Mouse (Mus musculus): ENCODE data around the gene Ssr3. TPM values are rescaled to one million over a fixed set of nuclear protein-coding genes. Genes with fewer than 3 reads are reported as not detected.

The Ssr3 gene
- polyA plus RNA-seq, 1 experiment from 2014 or later = 278 TPM

DNA sequence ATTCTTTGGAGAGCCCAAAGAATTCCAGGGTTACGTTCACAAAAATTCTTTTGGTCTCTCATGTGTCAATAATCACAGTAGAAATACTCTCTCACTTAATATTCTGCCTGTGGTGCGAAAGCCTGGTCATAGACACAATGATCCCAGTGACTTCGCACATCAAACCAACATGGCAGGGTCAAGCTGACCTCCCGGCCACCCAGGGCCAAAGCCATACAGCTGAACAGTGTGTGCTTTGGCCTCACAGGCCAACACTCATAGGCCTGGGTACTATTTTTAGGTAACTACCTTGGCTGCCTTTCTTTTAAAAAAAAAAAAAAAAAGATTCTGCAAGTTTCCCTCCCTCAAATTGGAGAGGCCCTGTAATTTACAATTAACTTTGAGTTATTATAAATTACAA is 11.3 kb downstream of the Ssr3 start:
- H3K9ac ChIP-seq (ENCODE audit: low read depth, low read length) = no peak overlapping the region
- no peak overlapping the region for H3K27ac ChIP-seq (ENCODE audit: low read length)
- 91% methylated on average over 4 of the region's 4 CpGs for WGBS
- H3K4me2 ChIP-seq (ENCODE audit: low read depth, low read length) = no peak overlapping the region
- H3K9me3 ChIP-seq (ENCODE audit: control insufficient read depth, low read length) = no peaks in the 10 kb centered on the region
- ATAC-seq = no peak
- peaks cover 9% of the 10 kb centered on the region for H3K36me3 ChIP-seq (ENCODE audit: control insufficient read depth, insufficient read depth, low read length)
- H3K27me3 ChIP-seq (replicated peaks; ENCODE audit: control insufficient read depth, insufficient read depth, low read length) = no peaks in the 10 kb centered on the region
- H3K4me1 ChIP-seq (ENCODE audit: control insufficient read depth, insufficient read depth, low read length) = no peaks in the 10 kb centered on the region
- H3K4me3 ChIP-seq (ENCODE audit: low read length) = no peak overlapping the region

DNA sequence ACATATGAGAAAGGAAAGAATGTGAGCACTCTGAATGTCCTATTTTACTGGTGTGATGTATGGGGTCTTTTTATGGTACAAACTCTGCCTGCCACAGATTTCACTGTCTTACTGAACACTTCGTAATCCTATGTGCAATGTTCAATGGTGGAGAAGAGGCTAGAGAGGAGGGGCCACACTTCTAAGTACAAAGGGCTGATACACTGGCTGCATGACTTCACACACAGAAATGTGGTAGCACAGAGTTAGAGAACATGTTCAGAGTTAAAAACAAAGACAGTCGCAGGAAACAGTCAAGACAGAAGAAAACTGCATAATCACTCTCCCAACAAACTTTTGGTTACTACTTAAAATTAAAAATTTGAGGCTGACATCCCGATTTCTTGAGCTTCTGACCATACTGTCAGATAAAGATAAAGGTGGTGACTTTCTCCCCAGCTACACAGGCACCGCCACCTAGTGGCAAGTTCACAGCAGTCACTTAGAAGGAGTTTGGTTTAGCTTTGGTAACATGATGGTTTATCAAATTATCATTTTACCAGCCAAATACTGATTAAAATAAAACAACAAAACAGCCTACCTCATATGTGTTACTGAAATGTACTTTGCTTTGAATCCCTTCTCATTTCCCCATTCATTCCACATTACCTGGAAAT is 12.4 kb downstream of the Ssr3 start:
- Histone ChIP-seq H3K36me3 (ENCODE audit: control insufficient read depth, insufficient read depth, low read length) (peaks cover 9% of the 10 kb centered on the region), H3K4me1 (ENCODE audit: control insufficient read depth, insufficient read depth, low read length) (no peaks in the 10 kb centered on the region), H3K9me3 (ENCODE audit: control insufficient read depth, low read length) (no peaks in the 10 kb centered on the region), H3K4me3 (ENCODE audit: low read length) (no peak overlapping the region), H3K9ac (ENCODE audit: low read depth, low read length) (no peak overlapping the region), H3K4me2 (ENCODE audit: low read depth, low read length) (no peak overlapping the region), H3K27me3 (replicated peaks; ENCODE audit: control insufficient read depth, insufficient read depth, low read length) (no peaks in the 10 kb centered on the region), H3K27ac (ENCODE audit: low read length) (no peak overlapping the region)
- ATAC-seq = no peak
- WGBS = 70% methylated on average over 4 of the region's 4 CpGs

DNA sequence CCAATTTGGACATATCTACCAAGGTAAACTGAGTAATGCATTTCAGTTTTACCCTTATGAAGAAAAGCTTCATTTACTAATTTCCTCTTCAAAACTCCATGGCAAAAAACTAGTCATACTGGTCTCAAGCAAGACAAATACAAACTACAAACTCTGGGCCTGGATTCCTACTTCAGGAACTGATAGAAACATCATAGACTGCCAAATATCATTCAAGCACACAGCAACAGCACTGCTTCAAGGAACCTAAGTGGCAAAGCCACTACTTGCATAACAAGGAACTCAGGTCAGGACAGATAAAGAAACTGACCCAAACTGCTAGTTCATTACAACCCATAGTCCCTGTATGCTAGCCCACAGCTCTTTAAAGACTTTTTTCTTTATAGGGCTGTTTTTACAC is 13.7 kb downstream of the Ssr3 start:
- H3K36me3 ChIP-seq (ENCODE audit: control insufficient read depth, insufficient read depth, low read length) = peaks cover 9% of the 10 kb centered on the region
- no peaks in the 10 kb centered on the region for H3K4me1 ChIP-seq (ENCODE audit: control insufficient read depth, insufficient read depth, low read length)
- no peak overlapping the region for H3K9ac ChIP-seq (ENCODE audit: low read depth, low read length)
- no peak overlapping the region for H3K27ac ChIP-seq (ENCODE audit: low read length)
- H3K4me2 ChIP-seq (ENCODE audit: low read depth, low read length) = no peak overlapping the region
- H3K27me3 ChIP-seq (replicated peaks; ENCODE audit: control insufficient read depth, insufficient read depth, low read length) = no peaks in the 10 kb centered on the region
- H3K4me3 ChIP-seq (ENCODE audit: low read length) = no peak overlapping the region
- no peaks in the 10 kb centered on the region for H3K9me3 ChIP-seq (ENCODE audit: control insufficient read depth, low read length)
- no peak for ATAC-seq

DNA sequence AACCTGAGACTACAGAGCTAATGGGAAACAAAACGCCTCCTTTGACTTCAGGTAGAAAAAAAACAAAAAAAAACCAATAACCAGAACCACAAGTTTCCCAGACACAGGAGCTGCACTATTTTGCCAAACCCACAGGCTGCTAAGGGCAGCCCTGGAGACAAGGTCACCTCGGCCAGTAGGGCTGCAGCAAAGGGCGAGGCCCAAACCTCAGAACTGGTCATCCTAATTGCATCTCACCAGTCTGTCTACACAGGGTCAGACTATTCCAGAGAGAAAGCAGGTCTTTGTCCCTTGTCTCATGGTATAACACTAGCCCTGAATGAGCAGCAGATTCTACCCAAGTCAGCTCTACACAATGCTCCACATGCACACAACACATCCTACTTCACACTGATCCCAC is 17.7 kb downstream of the Ssr3 start:
- Histone ChIP-seq H3K4me2 (ENCODE audit: low read depth, low read length) (no peak overlapping the region), H3K9me3 (ENCODE audit: control insufficient read depth, low read length) (no peaks in the 10 kb centered on the region), H3K27ac (ENCODE audit: low read length) (no peak overlapping the region), H3K9ac (ENCODE audit: low read depth, low read length) (no peak overlapping the region), H3K36me3 (ENCODE audit: control insufficient read depth, insufficient read depth, low read length) (peaks cover 4% of the 10 kb centered on the region; the same call in 1 of the 2 replicates), H3K4me3 (ENCODE audit: low read length) (no peak overlapping the region), H3K27me3 (replicated peaks; ENCODE audit: control insufficient read depth, insufficient read depth, low read length) (no peaks in the 10 kb centered on the region), H3K4me1 (ENCODE audit: control insufficient read depth, insufficient read depth, low read length) (no peaks in the 10 kb centered on the region)
- WGBS = 78% methylated on average over 3 of the region's 3 CpGs
- ATAC-seq = no peak

DNA sequence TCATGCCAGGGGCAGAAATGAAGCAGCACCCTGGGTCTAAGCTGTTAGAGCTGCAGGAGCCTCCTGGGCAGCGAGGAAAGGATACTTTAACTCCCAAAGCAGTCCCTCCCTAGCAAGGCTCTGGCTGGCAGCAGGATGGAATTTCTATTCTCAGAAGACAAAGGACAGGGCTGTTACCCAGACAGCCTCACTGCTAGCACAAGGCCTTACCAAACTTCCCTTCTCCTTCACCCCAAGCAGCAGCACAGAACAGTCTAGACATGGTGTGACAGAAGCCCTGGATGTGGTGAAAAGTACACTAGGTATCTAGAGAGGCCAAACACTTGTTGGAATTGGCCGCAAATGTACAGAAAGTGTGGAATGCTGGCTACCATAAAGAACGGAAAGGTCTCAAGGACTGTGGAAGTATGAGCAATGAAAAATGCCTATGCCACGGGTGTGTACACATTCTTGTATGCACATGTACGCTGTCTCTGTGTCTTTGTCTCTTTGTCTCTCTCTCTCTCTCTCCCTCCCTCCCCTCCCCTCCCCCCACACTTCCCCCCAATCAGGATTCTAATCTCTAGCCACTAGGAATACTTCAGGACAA is 18.7 kb downstream of the Ssr3 start:
- no peak overlapping the region for H3K4me2 ChIP-seq (ENCODE audit: low read depth, low read length)
- no peaks in the 10 kb centered on the region for H3K4me1 ChIP-seq (ENCODE audit: control insufficient read depth, insufficient read depth, low read length)
- peaks cover 4% of the 10 kb centered on the region; the same call in 1 of the 2 replicates for H3K36me3 ChIP-seq (ENCODE audit: control insufficient read depth, insufficient read depth, low read length)
- WGBS = 78% methylated on average over 5 of the region's 5 CpGs
- no peaks in the 10 kb centered on the region for H3K9me3 ChIP-seq (ENCODE audit: control insufficient read depth, low read length)
- H3K27ac ChIP-seq (ENCODE audit: low read length) = no peak overlapping the region
- no peak for ATAC-seq
- H3K9ac ChIP-seq (ENCODE audit: low read depth, low read length) = no peak overlapping the region
- H3K4me3 ChIP-seq (ENCODE audit: low read length) = no peak overlapping the region
- no peaks in the 10 kb centered on the region for H3K27me3 ChIP-seq (replicated peaks; ENCODE audit: control insufficient read depth, insufficient read depth, low read length)

DNA sequence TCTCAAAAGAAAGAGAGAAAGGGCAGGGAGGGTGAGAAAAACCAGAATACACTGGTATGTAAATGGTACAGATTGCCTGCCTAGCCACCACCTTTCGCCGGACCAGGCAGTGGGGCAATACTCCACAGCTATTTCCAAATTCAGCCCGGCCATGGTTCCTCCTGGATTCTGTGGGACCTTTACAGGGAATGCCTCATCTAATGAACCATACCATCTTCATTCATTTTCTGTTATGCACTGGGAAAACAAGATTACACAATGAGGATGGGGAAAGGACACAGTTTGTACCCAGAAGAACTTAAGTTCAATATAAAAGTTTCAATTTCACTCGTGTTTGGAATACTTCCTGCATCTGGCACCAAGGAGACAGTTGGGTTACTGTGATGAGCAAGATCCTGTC is 19.9 kb downstream of the Ssr3 start:
- no peak for ATAC-seq
- H3K4me1 ChIP-seq (ENCODE audit: control insufficient read depth, insufficient read depth, low read length) = no peaks in the 10 kb centered on the region

DNA sequence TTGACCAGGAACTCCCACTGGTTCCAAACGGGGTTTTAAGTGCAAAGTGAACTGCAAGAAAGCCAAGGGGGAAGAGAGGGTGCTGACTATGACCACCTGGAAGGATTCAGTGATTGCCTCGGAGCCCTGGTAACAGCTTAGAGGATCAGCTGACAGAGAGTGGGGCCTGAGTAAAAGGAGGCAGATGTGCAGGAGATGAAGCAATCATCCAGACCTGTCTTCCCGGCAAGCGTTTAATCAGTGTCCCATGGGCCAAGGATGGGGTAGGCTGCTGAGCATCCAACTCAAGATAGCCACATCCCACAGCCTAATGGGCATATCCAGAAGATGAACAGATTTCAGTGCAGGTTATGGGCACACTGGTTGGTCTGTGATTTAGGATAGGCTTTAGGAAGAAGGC is 24.5 kb downstream of the Ssr3 start:
- Histone ChIP-seq H3K4me2 (ENCODE audit: low read depth, low read length) (no peak overlapping the region), H3K27me3 (replicated peaks; ENCODE audit: control insufficient read depth, insufficient read depth, low read length) (no peaks in the 10 kb centered on the region), H3K9me3 (ENCODE audit: control insufficient read depth, low read length) (no peaks in the 10 kb centered on the region), H3K4me1 (ENCODE audit: control insufficient read depth, insufficient read depth, low read length) (no peaks in the 10 kb centered on the region), H3K4me3 (ENCODE audit: low read length) (no peak overlapping the region), H3K9ac (ENCODE audit: low read depth, low read length) (no peak overlapping the region), H3K27ac (ENCODE audit: low read length) (no peak overlapping the region), H3K36me3 (ENCODE audit: control insufficient read depth, insufficient read depth, low read length) (no peaks in the 10 kb centered on the region)
- WGBS = 69% methylated on average over 4 of the region's 4 CpGs
- ATAC-seq = no peak

More for the DNA sequence above, 19.9 kb downstream of the Ssr3 start:
- H3K36me3 ChIP-seq (ENCODE audit: control insufficient read depth, insufficient read depth, low read length) = peaks cover 4% of the 10 kb centered on the region; the same call in 1 of the 2 replicates
- no peak overlapping the region for H3K27ac ChIP-seq (ENCODE audit: low read length)
- H3K4me2 ChIP-seq (ENCODE audit: low read depth, low read length) = no peak overlapping the region
- whole genome bisulfite sequencing = 90% methylated on average over 4 of the region's 4 CpGs
- no peaks in the 10 kb centered on the region for H3K9me3 ChIP-seq (ENCODE audit: control insufficient read depth, low read length)
- no peaks in the 10 kb centered on the region for H3K27me3 ChIP-seq (replicated peaks; ENCODE audit: control insufficient read depth, insufficient read depth, low read length)
- H3K4me3 ChIP-seq (ENCODE audit: low read length) = no peak overlapping the region
- no peak overlapping the region for H3K9ac ChIP-seq (ENCODE audit: low read depth, low read length)

DNA sequence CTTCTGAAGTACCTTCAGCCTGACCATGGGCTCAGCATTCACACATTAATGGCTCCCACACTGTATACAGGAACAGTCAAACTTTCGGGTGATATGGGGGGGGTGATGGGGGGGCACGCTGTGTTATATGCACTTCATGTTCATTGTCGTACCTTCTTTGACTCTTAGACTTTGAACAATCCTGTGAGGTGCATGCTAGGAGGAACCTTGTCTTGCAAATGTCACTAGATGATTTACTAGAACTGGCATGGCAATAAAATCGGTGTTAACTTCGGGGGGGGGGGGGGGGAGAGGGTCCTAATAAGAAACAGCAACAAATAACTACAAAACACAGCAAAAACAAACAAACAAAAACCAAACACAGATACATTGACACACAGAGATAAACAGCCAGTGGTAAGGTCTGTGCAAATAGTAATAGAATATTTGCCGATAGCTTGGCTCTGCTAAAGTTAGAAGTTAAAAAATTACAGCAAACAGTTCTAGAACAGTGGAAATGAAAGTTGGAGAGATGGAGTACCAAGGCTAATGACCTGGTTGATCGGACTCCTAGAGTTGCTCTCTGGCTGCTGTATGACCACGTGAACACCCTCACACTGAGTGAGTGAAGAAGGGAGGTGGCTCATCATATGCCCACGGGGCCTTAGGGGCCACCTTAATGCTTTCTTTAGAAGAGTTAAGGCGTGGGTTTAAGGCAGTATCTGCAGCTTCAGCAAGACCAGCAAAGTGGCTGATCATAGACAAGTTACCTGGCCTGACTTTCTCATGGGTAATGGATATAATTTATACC is 26.3 kb downstream of the Ssr3 start:
- H3K4me1 ChIP-seq (ENCODE audit: control insufficient read depth, insufficient read depth, low read length) = peaks cover under 1% of the 10 kb centered on the region; the same call in 1 of the 2 replicates
- H3K27me3 ChIP-seq (replicated peaks; ENCODE audit: control insufficient read depth, insufficient read depth, low read length) = no peaks in the 10 kb centered on the region
- no peak overlapping the region for H3K9ac ChIP-seq (ENCODE audit: low read depth, low read length)
- no peak overlapping the region for H3K27ac ChIP-seq (ENCODE audit: low read length)
- 75% methylated on average over 10 of the region's 10 CpGs for WGBS
- H3K4me2 ChIP-seq (ENCODE audit: low read depth, low read length) = no peak overlapping the region
- no peaks in the 10 kb centered on the region for H3K9me3 ChIP-seq (ENCODE audit: control insufficient read depth, low read length)
- no peaks in the 10 kb centered on the region for H3K36me3 ChIP-seq (ENCODE audit: control insufficient read depth, insufficient read depth, low read length)
- H3K4me3 ChIP-seq (ENCODE audit: low read length) = no peak overlapping the region
- ATAC-seq = peak; percentile 60

DNA sequence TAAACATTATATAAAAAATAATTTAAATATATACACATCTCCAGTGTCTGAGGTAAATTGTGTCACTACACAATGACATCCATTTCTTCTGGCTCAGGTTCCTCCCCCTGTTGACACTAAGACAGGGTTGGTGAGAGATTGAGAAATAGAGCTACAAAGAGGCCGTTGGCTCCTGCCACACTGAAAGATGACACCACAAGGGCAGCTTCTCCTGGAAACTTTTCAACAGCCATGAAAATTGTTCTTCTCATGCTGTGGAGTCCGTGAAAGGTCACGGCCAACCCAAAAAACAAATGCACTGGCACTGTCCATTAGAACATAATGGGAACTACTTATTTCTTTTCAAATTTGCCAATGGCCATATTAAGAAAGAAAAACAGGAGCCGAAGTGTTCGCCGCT is 27.2 kb downstream of the Ssr3 start:
- H3K36me3 ChIP-seq (ENCODE audit: control insufficient read depth, insufficient read depth, low read length) = no peaks in the 10 kb centered on the region
- H3K9ac ChIP-seq (ENCODE audit: low read depth, low read length) = no peak overlapping the region
- H3K27me3 ChIP-seq (replicated peaks; ENCODE audit: control insufficient read depth, insufficient read depth, low read length) = no peaks in the 10 kb centered on the region

More for the DNA sequence above, 27.2 kb downstream of the Ssr3 start:
- WGBS = 70% methylated on average over 6 of the region's 6 CpGs
- H3K4me2 ChIP-seq (ENCODE audit: low read depth, low read length) = no peak overlapping the region
- H3K27ac ChIP-seq (ENCODE audit: low read length) = no peak overlapping the region
- no peaks in the 10 kb centered on the region for H3K9me3 ChIP-seq (ENCODE audit: control insufficient read depth, low read length)
- no peak overlapping the region for H3K4me3 ChIP-seq (ENCODE audit: low read length)
- ATAC-seq = no peak
- H3K4me1 ChIP-seq (ENCODE audit: control insufficient read depth, insufficient read depth, low read length) = peaks cover 8% of the 10 kb centered on the region

Measured in intestine, embryonic 16.5 days (tissue).